Mouse (Mus musculus) heart, adult 2 months (tissue): ENCODE data around the gene Gm17078. TPM values are rescaled to one million over a fixed set of nuclear protein-coding genes. Genes with fewer than 3 reads are reported as not detected.
"Not testable (repeated sequence)": the region's sequence is repeated elsewhere in the genome, so short reads cannot be mapped to it uniquely, and the experiment has no call there.

Experiments
- DNase-seq, 2 experiments: peaks; one replicate each; pipeline ENCODE4 v3.0.0; 2021
- H3K27ac ChIP-seq: fragments of 200-600 bp; 2 replicates; pipeline ENCODE4 v1.8.1; 2022
- H3K27me3 ChIP-seq: fragments of 200-500 bp; 2 replicates; pipeline ENCODE4 v1.6.1; 2012; ENCODE audit warnings: mild to moderate bottlenecking, low read length, inconsistent platforms, mixed read lengths; ENCODE audit not compliant: control insufficient read depth, insufficient read depth
- H3K36me3 ChIP-seq: fragments of 200-500 bp; 2 replicates; pipeline ENCODE4 v1.6.1; 2012; ENCODE audit warnings: low read length, inconsistent platforms; ENCODE audit not compliant: control insufficient read depth, insufficient read depth
- H3K4me1 ChIP-seq: fragments of 200-500 bp; 2 replicates; pipeline ENCODE4 v1.6.1; 2011; ENCODE audit warnings: low read length; ENCODE audit not compliant: control insufficient read depth, insufficient read depth
- H3K4me3 ChIP-seq: fragments of 200-600 bp; 2 replicates; pipeline ENCODE4 v1.8.1; 2022
- H3K79me2 ChIP-seq: fragments of 200-500 bp; replicated peaks from 2 replicates; pipeline ENCODE4 v1.6.1; 2012; ENCODE audit warnings: mild to moderate bottlenecking, inconsistent platforms, low read length, moderate library complexity, mixed read lengths; ENCODE audit not compliant: control insufficient read depth, insufficient read depth
- H3K9ac ChIP-seq: fragments of 200-500 bp; 2 replicates; pipeline ENCODE4 v1.6.1; 2012; ENCODE audit warnings: low read depth, mild to moderate bottlenecking, control low read depth, inconsistent platforms, low read length, mixed read lengths
- CTCF ChIP-seq: fragments of 200-600 bp; IDR thresholded peaks from 2 replicates; pipeline ENCODE4 v1.8.1; 2022; ENCODE audit warnings: antibody characterized with exemption, mild to moderate bottlenecking, moderate library complexity
- EP300 ChIP-seq: fragments of 200-500 bp; IDR thresholded peaks from 2 replicates; pipeline ENCODE4 v1.6.1; 2011; ENCODE audit warnings: low read depth, low read length, control low read depth; ENCODE audit not compliant: insufficient read depth
- POLR2A ChIP-seq: fragments of 200-500 bp; IDR thresholded peaks from 2 replicates; pipeline ENCODE4 v1.6.1; 2011; ENCODE audit warnings: mild to moderate bottlenecking, low read depth, low read length, control low read depth; ENCODE audit not compliant: insufficient read depth
- WGBS: fragments of 180-500 bp; shearing (Covaris S2); methylation state at CpG from one replicate; pipeline ENCODE4 v1.1.7; 2018; 5-methylcytosine and 5-hydroxymethylcytosine counted together
- intact Hi-C: fragments of 180-260 bp; cut with DNase I; formaldehyde crosslinking; loops from one replicate; pipeline ENCODE4 v1.15.1; 2025
- long read RNA-seq: library from polyadenylated mRNA; stranded (forward); transcript quantifications from one replicate; pipeline ENCODE4 v2.0.0, GENCODE M21; 2021
- polyA plus RNA-seq: library from polyadenylated mRNA; depleted of rRNA; stranded (reverse); fragments of >200 nt; gene quantifications from 2 replicates; pipeline ENCODE4 v1.2.3, GENCODE M21; 2012; rRNA removed
- total RNA-seq, 2 experiments: library from RNA; stranded (reverse); gene quantifications; 2 replicates each; pipeline ENCODE4 v1.2.3; 2021

Gene Gm17078
- total RNA-seq, result not detected
- polyA plus RNA-seq, result not detected in 2 replicates
- long read RNA-seq, result 0 reads

DNA sequence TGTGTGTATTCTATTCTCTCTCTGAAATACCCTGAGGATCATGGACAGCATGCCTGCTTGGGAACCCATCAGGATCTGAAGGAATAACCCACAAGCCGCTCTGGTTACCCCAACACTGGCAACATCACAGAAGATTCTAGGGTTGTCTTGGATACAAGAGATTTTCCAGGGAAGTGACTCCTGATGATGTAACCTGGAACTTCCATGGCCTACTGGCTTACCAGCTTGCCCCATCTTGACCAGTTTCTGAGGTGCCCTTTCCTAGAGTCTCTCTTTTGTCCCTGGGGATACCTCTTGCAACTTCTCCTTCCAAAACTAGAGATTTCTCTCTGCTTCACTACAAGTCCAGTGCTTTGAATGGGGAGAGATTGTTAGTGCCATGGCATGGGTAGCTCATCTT is at the start of gene Gm17078:
Gm17078 (minus strand) TSS at position 101 of the 400 bp plus-strand sequence.
- no peaks in the 10 kb centered on the region for H3K4me1 ChIP-seq
- WGBS, result 68% methylated on average over 1 of the region's 1 CpGs
- H3K27ac ChIP-seq, result no peak within 1 kb of the TSS
- no peak within 1 kb of the TSS for H3K4me3 ChIP-seq
- intact Hi-C loops, result no loop called here
- H3K79me2 ChIP-seq, result no peaks in the 10 kb centered on the region
- no peaks in the 10 kb centered on the region for H3K36me3 ChIP-seq
- H3K9ac ChIP-seq, result no peak within 1 kb of the TSS
- TF ChIP-seq POLR2A (no peak), CTCF (no peak), EP300 (no peak)
- no peaks in the 10 kb centered on the region for H3K27me3 ChIP-seq
- no peak for DNase-seq

DNA sequence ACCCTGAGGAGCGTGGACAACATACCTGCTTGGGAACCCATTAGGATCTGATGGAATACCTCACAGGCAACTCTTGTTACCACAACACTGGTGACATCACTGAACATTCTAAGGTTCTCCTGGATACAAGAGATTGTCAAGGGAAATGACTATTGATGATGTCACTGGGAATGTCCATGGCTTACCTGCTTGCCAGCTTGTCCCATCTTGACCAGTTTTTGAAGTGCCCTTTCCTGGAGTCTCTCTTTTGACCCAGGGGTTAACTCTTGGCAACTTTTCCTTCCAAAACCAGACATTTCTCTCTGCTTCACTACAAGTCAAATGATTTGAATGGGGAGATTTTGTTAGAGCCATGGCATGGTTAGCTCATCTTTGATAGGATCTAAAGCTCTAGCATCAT is 24.5 kb upstream of the Gm17078 start, which contains the start of gene Gm4181:
Gm4181 (minus strand) TSS at position 101 of the 400 bp plus-strand sequence.
- H3K27me3 ChIP-seq, H3K79me2 ChIP-seq, H3K9ac ChIP-seq, H3K4me3 ChIP-seq, H3K36me3 ChIP-seq, DNase-seq, intact Hi-C loops, H3K27ac ChIP-seq, H3K4me1 ChIP-seq: not testable (repeated sequence)
- 53% methylated on average over 1 of the region's 1 CpGs for WGBS

DNA sequence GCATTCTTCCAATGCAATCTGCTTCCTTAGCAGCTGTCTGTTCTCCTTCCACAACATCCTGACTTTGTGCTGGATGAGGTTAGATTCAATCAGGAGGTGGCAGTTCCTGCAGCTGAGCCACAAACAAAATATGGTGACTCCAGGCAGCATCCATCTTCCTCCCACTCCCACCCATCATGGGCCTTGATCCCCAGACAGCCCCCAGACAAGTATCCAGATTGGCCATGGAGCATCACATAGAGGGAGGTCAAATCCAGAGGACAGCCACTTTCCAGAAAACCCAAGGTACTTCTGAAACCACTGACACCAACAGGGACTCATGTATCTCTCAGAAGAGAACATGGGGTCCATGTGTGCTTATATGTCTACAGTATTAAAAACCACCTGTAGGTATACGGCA is 21.3 kb upstream of the Gm17078 start:
- H3K27ac ChIP-seq, H3K4me1 ChIP-seq, H3K9ac ChIP-seq, intact Hi-C loops, H3K36me3 ChIP-seq, H3K79me2 ChIP-seq, H3K4me3 ChIP-seq, H3K27me3 ChIP-seq: not testable (repeated sequence)
- 93% methylated on average over 1 of the region's 1 CpGs for WGBS
- peak; percentile 15 to 32 for DNase-seq

DNA sequence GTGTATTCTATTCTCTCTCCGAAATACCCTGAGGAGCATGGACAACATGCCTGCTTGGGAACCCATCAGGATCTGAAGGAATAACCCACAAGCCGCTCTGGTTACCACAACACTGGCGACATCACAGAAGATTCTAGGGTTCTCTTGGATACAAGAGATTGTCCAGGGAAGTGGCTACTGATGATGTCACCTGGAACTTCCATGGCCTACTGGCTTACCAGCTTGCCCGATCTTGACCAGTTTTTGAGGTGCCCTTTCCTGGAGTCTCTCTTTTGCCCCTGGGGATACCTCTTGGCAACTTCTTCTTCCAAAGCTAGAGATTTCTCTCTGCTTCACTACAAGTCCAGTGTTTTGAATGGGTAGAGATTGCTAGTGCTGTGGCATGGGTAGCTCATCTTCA is 19.1 kb downstream of the Gm17078 start, which contains the start of gene Gm17174:
Gm17174 (minus strand) TSS at position 101 of the 400 bp plus-strand sequence.
- H3K27ac ChIP-seq, H3K4me1 ChIP-seq, H3K79me2 ChIP-seq, H3K36me3 ChIP-seq, H3K27me3 ChIP-seq, DNase-seq, intact Hi-C loops, H3K4me3 ChIP-seq, H3K9ac ChIP-seq: not testable (repeated sequence)
- WGBS, result 81% methylated on average over 4 of the region's 4 CpGs

DNA sequence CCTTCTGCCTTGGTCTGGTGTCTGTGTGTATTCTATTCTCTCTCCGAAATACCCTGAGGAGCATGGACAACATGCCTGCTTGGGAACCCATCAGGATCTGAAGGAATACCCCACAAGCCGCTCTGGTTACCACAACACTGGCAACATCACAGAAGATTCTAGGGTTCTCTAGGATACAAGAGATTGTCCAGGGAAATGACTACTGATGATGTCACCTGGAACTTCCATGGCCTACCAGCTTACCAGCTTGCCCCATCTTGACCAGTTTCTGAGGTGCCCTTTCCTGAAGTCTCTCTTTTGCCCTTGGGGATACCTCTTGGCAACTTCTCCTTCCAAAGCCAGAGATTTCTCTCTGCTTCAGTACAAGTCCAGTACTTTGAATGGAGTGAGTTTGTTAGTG is 37.1 kb downstream of the Gm17078 start, which contains the start of gene Gm17175:
Gm17175 (minus strand) TSS at position 101 of the 400 bp plus-strand sequence.
- H3K27me3 ChIP-seq, H3K36me3 ChIP-seq, H3K4me1 ChIP-seq, DNase-seq, H3K9ac ChIP-seq, H3K27ac ChIP-seq, H3K4me3 ChIP-seq, intact Hi-C loops, H3K79me2 ChIP-seq: not testable (repeated sequence)
- 85% methylated on average over 2 of the region's 2 CpGs for WGBS

Other genes starting within 250 kb of the Gm17078 start
- gene Gm7247, start 249.6 kb downstream of the Gm17078 start, total RNA-seq, result not detected
- not detected in 2 replicates for gene Gm7247, start 249.6 kb downstream of the Gm17078 start, polyA plus RNA-seq
- gene Vmn2r88, start 200.5 kb downstream of the Gm17078 start, total RNA-seq, result not detected
- not detected in 2 replicates for gene Vmn2r88, start 200.5 kb downstream of the Gm17078 start, polyA plus RNA-seq
- gene Vmn2r89, start 159.5 kb downstream of the Gm17078 start, total RNA-seq, result not detected
- not detected in 2 replicates for gene Vmn2r89, start 159.5 kb downstream of the Gm17078 start, polyA plus RNA-seq
- not detected for gene Gm5622, start 58.5 kb downstream of the Gm17078 start, total RNA-seq
- not detected in 2 replicates for gene Gm5622, start 58.5 kb downstream of the Gm17078 start, polyA plus RNA-seq
- not detected for gene Gm17175, start 37.2 kb downstream of the Gm17078 start, total RNA-seq
- not detected in 2 replicates for gene Gm17175, start 37.2 kb downstream of the Gm17078 start, polyA plus RNA-seq
- not detected for gene Gm17174, start 19.2 kb downstream of the Gm17078 start, total RNA-seq
- gene Gm17174, start 19.2 kb downstream of the Gm17078 start, polyA plus RNA-seq, result not detected in 2 replicates
- not detected for gene Gm4181, start 24.4 kb upstream of the Gm17078 start, total RNA-seq
- gene Gm4181, start 24.4 kb upstream of the Gm17078 start, polyA plus RNA-seq, result not detected in 2 replicates
- gene Gm17079, start 84.2 kb upstream of the Gm17078 start, total RNA-seq, result not detected
- gene Gm17079, start 84.2 kb upstream of the Gm17078 start, polyA plus RNA-seq, result not detected in 2 replicates
- not detected for gene Gm5800, start 105.9 kb upstream of the Gm17078 start, total RNA-seq
- not detected in 2 replicates for gene Gm5800, start 105.9 kb upstream of the Gm17078 start, polyA plus RNA-seq
- not detected for gene Ang4, start 162.3 kb upstream of the Gm17078 start, total RNA-seq
- gene Ang4, start 162.3 kb upstream of the Gm17078 start, polyA plus RNA-seq, result not detected in 2 replicates
- gene AY358078, start 188.7 kb upstream of the Gm17078 start, total RNA-seq, result not detected
- not detected in 2 replicates for gene AY358078, start 188.7 kb upstream of the Gm17078 start, polyA plus RNA-seq
- gene Ear6, start 242.4 kb upstream of the Gm17078 start, total RNA-seq, result not detected
- gene Ear6, start 242.4 kb upstream of the Gm17078 start, polyA plus RNA-seq, result not detected in 2 replicates